Mouse (Mus musculus): Measurements from ENCODE around the gene Arhgap27. TPM values are rescaled to one million over a fixed set of nuclear protein-coding genes. Genes with fewer than 3 reads are reported as not detected.
"Not testable (repeated sequence)": the region's sequence is repeated elsewhere in the genome, so short reads cannot be mapped to it uniquely, and the experiment has no call there.

Arhgap27 gene
- 20.1 and 20.5 TPM in 2 replicates for total RNA-seq (2015)
- total RNA-seq (2017) = 20.1 and 21.9 TPM in 2 replicates

DNA sequence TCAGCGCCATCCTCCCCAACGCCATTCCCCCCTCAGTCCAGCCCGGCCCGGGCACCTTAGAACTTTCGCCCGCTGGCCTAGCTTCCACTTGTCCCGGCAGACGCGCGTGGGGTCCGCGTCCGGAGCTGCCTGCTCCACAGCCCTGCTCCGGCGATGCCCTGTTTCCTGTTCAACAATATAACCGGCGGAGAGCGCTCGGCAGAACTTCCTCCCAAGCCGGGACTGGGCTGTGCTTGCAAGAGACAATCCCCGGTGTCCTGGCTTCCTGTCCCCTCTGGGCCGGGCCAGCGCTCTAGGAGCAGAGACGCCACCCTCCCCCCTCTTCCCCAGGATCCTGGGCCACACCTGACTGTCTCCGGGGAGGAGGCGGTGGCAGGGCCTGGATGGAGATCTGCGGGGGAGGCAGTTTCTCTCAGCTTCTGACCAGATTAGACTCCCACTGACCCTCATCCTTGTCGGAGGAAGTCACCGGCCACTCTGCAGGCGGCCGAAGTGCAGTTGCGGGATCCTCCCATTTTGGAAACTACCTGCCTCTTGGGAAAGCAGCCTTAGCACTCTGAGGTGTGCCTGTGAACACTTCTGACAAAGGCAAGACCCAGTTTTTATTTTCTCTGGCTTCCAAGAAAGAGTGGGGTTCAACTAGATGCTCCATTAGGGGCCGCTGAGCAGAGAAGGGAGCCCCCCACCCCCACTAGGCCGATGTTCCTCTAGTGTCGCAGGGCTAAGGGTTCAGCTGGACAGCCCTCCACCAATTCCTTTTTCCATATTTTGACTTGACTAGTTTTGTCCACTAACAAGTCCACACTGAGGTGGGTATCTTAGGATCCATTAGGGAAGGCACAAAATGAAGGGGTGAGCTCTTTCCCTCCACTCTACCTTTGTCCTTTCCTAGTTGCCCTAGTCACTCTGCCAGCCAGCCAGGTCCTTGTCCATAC lies at the start of gene Arhgap27:
Arhgap27 (minus strand) TSS at position 479 of the 935 bp plus-strand sequence.
- peak; percentile 42 for ATAC-seq (ENCODE audit: poor library complexity, severe bottlenecking)

DNA sequence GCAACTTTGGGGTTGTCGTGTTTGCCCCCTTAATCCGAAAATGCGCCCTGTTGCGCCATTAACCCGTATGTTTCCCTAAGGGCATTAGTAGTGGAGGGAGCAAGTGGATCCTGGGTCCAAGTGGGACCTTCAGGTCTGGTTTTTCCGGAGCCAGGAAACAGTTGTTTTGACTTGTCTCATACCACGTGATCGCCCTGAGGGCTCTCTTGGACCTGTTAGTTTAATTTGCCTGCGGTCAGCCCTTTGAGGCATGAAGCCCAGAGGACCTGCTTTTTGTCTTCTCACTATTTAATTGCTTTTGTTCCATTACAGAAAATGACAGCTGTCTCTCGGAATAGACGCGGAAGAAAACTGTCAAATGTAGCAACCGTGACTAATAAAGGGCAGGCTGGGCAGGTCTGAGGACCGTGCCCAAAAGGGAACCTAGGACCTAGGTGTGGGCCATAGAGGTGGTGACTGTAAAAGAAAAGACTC lies 49.5 kb upstream of the Arhgap27 start:
- peak; percentile 23 for ATAC-seq (ENCODE audit: poor library complexity, severe bottlenecking)

DNA sequence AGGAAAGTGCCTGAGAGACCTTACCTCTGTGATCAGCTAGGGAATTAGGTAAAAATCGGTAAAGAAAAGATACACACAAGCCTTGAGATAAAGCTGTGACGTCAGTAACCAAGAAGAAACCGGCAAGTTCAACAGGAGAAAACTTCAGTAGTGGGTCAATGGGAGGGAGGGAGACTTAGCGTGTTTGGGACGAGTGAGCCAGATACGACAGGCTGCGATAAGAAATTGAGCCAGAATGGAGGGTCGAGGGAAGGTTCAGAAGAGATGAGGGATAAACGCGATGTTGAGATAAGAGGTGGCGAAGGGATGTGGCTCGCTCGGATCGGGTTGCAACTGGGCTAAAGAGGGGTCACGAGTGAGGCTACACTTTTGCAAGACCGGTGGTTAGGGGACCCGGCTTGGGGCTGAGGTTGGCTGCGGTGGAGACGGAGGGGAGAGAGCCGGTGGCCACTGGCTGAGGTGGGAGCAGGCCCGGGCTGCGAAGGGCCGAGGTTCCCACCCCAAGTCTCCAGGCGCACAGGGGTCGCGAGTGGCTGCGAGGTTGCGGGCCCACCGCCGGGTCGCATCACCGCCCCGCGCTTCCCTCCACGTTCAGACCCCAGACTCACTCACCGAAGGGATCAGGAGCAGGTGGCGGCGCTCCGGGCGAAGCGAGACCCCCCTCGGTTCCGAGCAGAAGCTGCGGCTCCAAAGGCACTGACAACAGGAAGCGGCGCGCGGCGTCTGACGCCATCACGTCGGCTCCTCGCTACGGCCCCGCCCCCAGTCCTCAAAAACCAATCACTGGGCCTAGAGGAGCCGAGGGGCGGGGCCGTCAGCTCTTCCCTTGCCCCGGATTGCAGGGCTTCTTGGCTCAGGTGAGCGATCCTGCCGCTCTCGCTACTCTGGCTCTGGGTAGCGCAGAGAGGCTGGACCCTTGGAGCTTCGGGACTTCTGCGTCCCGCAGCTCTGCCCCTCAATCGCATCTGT lies 48.8 kb upstream of the Arhgap27 start, which contains the start of gene Plekhm1:
Plekhm1 (minus strand) TSS at position 707 of the 969 bp plus-strand sequence.
- peak; percentile 97 for ATAC-seq (ENCODE audit: poor library complexity, severe bottlenecking)

DNA sequence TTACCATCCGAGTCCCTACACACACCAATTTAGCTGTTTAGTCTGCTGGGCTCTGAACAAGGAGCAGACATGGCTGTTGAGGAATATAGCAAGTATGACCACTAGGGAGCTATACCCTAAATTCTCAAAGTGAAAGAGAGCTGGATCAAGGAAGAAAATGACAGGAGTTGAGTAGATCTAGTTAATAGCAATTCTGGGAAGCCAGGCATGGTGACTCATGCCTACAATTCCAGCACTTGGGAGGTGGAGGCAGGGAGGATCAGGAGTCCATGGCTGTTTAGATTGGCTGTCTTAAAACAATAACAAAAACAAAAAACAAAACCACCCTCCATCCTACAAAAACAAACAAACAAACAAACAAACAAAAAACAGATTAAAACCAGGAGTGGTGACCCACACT lies 47.8 kb upstream of the Arhgap27 start:
- no peak for ATAC-seq (ENCODE audit: poor library complexity, severe bottlenecking)

DNA sequence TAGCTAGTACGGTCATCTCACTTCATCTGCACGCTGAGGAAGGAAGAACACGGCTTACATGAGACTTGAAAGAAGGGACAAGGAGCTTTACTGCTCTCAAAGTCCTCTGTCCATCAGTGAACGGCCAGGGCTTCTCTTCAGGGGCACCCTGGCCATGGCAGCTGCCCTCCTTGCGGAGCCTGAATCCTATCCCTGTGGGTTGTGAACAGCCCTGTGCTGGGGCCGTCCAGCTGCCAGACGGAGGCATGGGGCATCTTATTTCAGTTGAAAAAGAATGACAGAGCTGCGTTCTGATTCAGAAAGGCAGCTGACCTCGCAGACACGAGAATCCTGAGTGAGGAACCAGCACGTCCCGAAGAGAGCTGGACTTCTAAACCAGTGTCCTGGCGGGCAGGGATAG lies 45.4 kb upstream of the Arhgap27 start:
- ATAC-seq (ENCODE audit: poor library complexity, severe bottlenecking) = no peak

DNA sequence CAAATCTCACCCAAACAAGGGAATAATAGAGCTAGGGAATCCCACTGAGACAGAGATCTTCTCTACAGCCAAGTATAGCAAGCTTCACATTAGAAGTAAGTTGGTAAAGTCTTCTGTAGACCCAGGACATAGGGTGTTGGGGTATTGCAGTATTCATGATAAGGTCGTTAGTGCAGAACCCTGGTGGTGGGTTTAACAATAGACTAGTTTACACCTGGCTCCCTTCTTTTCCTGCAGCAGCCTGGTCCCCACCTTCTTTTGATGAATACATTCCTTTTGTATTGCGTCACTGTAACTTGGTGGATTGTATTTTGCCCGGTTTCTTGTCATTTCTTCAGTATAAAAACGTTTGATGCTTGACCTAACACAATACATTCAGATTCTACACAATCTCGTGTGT lies 43.6 kb upstream of the Arhgap27 start:
- ATAC-seq (ENCODE audit: poor library complexity, severe bottlenecking) = not testable (repeated sequence)

DNA sequence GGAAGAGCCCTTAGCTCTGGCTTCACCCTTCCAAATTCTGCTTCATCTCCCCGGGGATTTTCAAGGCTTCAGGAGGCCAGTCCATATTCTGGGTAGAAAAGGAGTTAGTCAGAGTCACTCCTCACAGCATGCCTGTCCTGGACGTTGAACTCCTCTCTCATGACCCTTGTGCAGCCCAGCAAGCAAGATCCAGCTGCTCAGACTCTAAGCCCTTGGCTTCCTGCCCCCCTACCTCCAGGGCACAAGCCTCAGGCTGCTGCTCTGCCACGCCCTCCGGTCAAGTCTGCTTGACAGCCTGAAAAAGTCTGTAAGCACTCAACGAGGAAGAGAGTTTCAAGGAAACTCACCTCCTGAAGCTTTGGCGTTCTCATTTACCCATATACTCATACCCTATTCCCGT lies 43.1 kb upstream of the Arhgap27 start:
- ATAC-seq (ENCODE audit: poor library complexity, severe bottlenecking) = no peak

DNA sequence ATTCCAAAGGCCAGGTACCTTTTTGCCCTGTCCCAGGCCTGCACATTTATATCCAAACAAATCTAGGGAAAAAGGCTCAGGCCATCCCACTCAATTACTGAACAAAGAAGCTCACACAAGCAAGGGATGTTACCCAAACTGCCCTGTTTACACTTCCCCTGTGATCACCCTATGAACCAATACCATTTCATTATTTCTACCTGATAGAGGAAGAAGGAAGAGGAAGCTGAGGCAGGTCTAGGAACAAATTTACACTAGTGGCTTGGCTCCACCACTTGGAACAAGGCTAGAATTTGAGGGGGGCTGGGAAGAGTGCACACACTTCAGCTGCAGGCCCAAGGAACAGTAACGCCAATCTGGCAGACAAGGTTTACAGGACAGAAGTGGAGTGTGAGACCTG lies 42.3 kb upstream of the Arhgap27 start:
- peak; percentile 77 for ATAC-seq (ENCODE audit: poor library complexity, severe bottlenecking)

DNA sequence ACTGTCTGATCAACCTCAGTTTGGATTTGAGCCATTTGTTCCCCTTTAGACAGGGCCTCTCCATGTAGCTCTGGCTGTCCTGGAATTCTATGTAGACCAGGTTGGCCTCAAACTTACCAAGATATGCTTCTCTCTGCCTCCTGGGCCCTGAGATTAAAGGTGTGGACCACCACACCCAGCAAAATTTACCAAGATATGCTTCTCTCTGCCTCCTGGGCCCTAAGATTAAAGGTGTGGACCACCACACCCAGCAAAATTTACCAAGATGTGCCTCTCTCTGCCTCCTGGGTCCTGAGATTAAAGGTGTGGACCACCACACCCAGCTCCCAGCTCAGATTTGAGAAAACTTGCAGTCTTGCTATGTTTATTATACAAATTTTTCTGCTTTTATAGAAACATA lies 41.1 kb upstream of the Arhgap27 start:
- no peak for ATAC-seq (ENCODE audit: poor library complexity, severe bottlenecking)

DNA sequence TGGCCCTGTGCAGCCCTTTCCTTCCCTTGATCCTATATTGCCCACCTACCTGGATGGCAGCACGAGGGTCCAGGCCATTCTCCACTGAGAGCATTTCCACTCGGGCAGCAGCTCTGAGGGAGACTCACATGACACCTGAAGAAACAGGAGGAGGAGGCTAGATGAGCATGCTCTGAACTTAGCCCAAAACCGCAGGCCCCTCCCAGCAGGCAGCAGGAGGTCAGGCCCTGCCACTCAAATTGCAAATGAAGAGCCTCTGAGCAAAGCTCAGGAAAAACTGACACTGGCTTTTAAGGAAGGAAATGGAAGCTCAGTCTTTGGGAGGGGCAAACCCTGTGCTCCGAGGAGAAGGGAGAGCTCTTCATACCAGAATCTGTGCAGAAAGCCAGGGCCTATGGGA lies 40.3 kb upstream of the Arhgap27 start:
- peak; percentile 68 for ATAC-seq (ENCODE audit: poor library complexity, severe bottlenecking)

DNA sequence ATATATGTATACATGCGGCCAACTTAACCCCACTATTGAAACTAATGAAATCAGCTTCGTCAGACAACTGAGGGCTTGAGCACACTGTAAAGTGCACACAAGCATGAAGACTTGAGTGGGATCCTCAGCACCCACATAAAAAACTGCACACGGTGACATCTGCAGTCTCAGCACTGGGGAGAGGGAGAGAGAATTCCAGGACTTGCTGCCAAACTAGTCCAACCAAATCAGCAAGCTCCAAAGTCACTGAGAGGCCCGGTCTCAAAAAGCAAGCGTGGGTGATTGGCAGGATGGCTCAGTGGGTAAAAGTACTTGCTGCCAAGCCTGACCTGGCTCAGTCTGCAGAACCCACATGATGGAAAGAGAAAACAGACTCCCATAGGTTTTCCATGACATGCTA lies 39.2 kb upstream of the Arhgap27 start:
- ATAC-seq (ENCODE audit: poor library complexity, severe bottlenecking) = no peak

DNA sequence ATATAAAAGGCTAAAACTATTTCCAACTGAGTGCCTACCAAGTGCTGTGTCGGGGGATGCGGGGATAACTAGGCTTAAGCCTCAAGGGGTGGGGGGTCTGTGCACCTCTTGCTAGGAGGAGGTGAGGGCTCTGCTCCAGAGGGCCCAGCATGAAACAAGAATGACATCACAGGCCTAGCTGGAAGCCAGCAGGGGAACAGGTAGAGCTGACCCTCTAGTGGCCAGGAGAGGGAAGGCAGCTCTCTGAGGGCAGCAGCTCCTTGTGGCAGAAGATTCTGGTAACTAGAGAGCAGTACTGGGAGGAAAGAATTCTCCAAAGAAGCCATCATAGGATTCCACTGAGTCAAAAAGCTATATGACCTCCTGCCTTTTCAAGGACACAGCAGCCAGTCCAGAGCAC lies 38.7 kb upstream of the Arhgap27 start:
- peak; percentile 55 for ATAC-seq (ENCODE audit: poor library complexity, severe bottlenecking)

DNA sequence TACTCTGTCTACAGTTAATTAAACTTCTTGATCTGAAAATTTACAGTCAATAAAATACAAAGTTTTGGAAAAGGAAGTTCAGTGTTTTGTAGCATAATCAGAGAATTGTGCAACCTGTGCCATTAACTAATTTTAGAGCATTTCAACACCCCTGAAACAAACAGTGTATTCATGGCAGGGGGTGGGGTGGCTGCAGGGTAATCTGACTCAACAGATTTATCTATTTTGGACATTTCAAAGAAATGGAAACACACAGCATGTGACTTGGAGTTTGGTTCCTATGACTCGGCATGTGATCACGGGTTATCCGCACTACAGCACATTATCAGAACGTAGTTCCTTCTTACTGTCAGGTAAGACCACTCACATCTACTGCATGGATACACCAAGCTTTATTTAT lies 36.5 kb upstream of the Arhgap27 start:
- peak; percentile 82 for ATAC-seq (ENCODE audit: poor library complexity, severe bottlenecking)

DNA sequence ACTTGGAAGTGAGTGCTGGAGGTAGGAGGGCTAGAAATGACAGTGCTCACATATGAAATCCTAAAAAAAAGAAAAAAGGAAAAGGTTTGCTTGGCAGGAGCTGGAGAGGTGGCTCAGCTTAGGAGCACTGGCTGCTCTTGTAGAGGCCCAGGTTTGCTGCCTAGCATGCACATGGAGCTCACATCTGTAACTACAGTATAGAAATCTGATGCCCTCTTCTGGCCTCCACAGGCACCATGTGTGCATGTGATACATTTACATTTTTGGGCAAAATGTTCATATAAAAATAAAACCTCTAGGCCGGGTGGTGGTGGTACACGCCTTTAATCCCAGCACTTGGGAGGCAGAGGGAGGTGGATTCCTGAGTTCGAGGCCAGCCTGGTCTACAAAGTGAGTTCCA lies 35.6 kb upstream of the Arhgap27 start:
- ATAC-seq (ENCODE audit: poor library complexity, severe bottlenecking) = no peak

DNA sequence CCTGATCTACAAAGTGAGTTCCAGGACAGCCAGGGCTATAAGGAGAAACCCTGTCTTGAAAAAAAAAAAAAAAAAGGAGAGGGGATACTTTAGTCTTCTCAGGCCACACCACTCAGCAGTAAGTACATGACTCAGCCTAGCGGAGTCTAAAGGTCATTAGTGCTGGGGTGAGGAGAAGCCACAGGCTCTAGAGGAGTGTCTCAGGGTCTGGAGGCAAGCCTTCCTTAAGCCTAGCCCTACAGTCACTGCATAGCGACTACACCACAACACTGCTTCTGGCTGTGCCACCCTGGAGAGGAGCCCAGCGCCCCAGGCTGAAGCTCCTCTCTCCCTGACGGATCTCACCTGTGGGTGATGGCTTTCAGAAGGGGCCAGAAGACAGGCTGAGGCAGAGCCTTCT lies 33.2 kb upstream of the Arhgap27 start:
- ATAC-seq (ENCODE audit: poor library complexity, severe bottlenecking) = no peak

DNA sequence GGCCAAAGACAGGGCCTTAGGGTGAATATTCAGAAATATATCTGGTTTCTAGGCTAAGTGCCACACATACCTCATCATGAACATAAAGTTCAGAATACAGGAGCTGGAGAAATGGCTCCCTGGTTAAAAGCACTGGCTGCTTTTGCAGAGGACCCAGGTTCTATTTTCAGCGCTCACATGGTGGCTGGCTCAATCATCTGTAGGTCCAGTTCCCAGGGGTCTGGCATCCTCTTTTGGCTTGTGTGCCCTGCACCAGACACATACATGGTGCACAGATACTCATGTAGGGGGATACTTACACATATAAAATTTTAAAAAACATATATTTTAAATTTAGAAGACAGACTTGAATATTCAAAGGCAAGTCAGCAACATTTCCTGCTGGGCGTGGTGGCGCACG lies 32.7 kb upstream of the Arhgap27 start:
- no peak for ATAC-seq (ENCODE audit: poor library complexity, severe bottlenecking)

DNA sequence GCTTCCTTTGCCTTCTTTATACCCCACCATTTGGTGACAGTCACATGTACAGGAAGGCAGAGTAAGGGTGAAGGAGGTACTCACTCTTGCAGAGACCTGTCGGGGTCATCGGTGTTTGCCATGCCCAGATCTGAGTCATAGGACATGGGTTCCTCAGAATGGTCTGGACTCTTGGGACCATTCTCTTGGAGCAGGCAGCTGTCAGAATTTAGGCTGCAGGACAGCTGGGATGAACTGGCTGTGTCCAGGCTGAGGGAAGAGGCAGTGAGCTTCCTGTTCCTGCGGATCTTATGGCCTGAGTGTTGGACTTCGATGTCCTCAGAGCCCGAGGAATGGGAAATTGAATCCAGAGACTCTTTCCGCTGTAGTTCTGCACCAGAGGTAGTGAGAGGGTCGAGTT lies 31.1 kb upstream of the Arhgap27 start:
- ATAC-seq (ENCODE audit: poor library complexity, severe bottlenecking) = no peak

DNA sequence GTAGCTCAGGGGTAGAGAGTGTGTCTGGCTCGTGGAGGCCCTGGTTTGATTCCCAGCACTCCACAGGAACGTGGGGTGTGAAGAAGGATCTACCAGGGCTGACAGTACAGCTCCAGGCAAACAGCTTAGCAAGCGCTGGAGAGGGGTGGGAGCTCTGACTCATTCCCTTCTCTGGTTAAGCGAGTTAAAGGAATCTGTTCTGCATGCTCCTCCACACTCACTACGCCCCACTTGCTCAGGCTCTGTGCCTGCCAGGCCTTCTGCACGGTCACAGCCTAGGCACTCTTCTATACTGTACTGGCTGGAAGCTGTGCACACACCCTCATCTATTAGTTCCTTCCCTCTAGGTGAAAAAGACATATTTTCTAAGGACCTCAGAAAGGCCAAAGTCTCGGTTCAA lies 30.5 kb upstream of the Arhgap27 start:
- no peak for ATAC-seq (ENCODE audit: poor library complexity, severe bottlenecking)

DNA sequence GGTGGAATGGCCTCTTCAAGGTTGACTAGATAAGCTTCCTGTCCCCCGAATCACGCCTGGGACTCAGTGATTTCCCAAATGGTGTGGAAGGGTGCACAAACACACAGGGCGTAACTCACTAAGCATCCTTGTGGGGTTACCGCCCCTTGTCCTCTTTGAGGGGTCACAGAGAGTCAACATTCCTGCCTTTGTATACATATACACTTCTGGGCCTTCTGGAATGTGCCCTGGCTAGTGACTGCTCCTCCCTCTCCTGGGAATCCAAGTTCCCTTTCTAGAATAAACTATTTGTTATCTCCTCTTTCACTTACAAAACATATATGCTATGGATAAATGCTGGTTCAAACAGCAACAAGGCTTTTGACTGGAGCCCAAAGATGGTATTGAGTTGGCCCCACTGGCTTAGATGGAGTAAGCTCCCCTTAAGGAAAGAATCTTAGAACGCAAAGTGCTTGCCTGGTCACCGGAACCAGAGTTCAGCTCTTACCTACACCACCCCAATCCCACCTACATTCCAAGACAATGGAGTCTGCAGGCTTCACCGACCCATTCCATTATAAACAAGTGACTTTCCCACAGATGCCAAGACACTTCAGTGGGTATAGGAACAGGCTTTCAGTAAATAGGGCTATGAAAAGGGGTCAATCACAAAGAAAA lies 24.5 kb upstream of the Arhgap27 start:
- no peak for ATAC-seq (ENCODE audit: poor library complexity, severe bottlenecking)

DNA sequence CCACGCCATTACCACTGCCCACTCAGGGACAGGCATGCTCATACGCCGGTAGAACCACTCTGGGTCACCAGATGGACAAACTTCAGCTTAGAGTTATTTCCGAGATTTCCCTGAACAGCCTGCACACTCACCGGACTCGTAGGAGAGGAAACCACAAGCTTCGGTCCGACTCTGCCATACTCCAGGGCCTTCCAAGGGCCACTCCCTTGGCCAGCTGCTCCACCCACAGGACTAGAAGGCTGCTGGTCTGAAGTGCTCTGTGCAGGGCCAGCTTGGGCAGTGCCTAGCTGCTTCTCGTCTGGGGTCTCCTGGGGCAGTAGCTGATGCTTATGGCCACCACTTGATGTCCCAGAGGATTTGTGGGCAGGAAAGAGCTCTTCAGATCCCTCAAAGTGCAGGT lies 23.3 kb upstream of the Arhgap27 start:
- no peak for ATAC-seq (ENCODE audit: poor library complexity, severe bottlenecking)

Measured in megakaryocyte, adult 5-6 weeks (primary cell).